Mouse (Mus musculus): ENCODE results near the gene Prl2a1. TPM values are rescaled to one million over a fixed set of nuclear protein-coding genes. Genes with fewer than 3 reads are reported as not detected.
"Not testable (repeated sequence)": the region's sequence is repeated elsewhere in the genome, so short reads cannot be mapped to it uniquely, and the experiment has no call there.

The Prl2a1 gene
- total RNA-seq (2021): not detected
- long read RNA-seq, experiment 1: 0 reads
- long read RNA-seq, experiment 2: 0 reads

DNA sequence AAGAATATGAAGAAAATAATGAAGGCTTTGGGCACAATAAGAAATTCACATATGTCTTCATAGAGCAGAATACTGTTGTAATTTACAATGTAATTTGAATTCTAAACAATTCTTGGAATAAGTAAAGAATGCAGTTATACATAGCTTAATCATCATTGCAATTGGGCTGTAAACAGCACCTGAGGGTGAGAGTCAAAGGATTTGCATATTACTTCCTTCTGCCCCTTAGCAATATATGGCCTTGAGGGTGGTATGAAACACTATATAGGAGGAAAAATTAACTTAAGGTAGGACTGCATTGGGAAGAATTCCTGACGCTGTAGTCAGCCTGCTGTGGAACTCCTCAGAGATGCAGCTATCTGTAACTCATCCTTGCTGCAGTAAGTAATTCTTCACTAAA, at the start of gene Prl2a1:
Gene Prl2a1, plus strand, starts transcription at position 301 of the 400 bp plus-strand sequence.
- no peak for DNase-seq

DNA sequence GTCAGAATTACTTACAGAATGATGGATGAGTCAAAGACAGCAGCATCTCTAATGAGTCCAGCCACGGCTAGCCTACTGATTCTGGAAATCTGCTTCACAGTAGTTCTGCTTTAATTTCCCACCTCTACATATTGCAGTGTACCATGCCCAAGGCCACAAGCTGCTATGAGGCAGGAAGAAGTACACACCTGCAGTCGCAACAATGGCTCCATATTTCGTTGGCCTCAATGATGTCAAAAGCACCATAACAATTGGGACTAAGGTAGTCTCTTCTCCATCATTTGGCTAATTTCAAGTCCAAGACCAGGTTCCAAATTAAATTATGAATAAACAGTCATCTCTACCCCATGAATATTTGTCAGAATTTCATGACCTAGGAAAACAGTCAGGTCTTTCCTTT, 20.8 kb upstream of the Prl2a1 start, which contains the start of gene Prl7c1:
Gene Prl7c1, minus strand, starts transcription at position 101 of the 400 bp plus-strand sequence.
- not testable (repeated sequence) for DNase-seq

DNA sequence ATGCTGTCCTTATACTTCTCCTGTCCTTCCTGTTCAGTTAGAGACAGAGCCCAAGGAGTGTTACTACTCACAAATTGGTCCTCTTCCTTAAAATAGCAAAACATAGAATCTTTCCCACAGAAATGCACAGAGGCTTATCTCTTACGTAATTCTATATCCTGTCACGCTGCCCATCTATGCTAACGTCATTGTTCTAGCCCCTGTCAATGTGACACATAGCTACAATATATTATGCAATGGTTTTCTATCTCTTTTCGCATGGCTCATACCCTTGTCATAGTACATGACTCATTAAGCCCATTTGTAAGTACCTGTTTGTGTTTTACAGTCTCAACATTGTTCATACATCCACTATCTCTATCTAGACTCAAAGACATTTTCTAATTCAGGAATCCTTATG, 2.2 kb upstream of the Prl2a1 start:
- no peak for DNase-seq

DNA sequence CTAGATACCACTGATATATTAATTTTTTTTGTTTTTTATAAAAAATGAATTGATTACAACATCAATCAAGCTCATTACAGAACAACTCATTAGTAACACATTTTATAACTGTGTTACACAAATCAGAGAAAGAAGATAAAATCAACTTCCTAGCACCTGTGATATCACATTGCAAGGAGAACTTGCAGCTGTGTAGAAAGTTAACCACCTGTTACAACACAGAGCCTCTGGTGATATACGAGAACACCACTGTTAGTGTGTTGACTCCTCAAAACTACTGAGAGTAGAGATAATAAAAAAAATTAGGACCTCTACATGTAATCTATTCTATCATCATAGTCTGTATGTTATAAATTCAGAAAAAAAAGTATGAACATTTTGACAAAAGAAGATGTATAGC, 1.3 kb downstream of the Prl2a1 start:
- no peak for DNase-seq

DNA sequence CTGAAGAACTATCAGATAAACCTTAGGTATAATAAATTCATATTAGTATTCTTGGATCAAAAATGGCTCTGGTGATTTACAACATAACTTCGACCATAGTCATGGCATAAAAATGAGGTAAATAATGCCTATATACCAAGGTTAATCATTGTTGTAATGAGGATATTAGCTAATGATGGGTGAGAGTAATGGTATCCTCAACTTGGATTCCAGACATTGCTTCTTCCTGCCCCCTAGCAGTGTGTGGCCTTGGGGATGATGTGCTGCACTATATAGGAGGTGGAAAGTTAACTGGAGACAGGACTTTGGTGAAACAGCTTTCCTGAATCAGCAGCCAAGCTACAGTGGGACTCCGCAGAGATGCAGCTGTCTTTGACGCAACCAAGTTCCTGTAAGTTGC, 47.6 kb downstream of the Prl2a1 start, which contains the start of gene Prl2c1:
Gene Prl2c1, plus strand, starts transcription at position 301 of the 400 bp plus-strand sequence.
- no peak for DNase-seq

Other genes with a start within 250 kb of the Prl2a1 start
- gene Prl8a9, start 237.0 kb upstream of the Prl2a1 start, total RNA-seq (2021): not detected
- not detected for gene Prl8a1, start 219.5 kb upstream of the Prl2a1 start, total RNA-seq (2021)
- gene Prl7b1, start 191.1 kb upstream of the Prl2a1 start, total RNA-seq (2021): not detected
- not detected for gene Prl7a1, start 159.2 kb upstream of the Prl2a1 start, total RNA-seq (2021)
- not detected for gene Prl7a2, start 133.6 kb upstream of the Prl2a1 start, total RNA-seq (2021)
- gene Prl7d1, start 84.9 kb upstream of the Prl2a1 start, total RNA-seq (2021): not detected
- gene Prl7c1, start 20.9 kb upstream of the Prl2a1 start, total RNA-seq (2021): not detected
- gene Prl2c1, start 47.7 kb downstream of the Prl2a1 start, total RNA-seq (2021): not detected
- gene Prl4a1, start 214.6 kb downstream of the Prl2a1 start, total RNA-seq (2021): not detected

Data from heart, adult 18-20 months (tissue).